Mouse (Mus musculus): ENCODE data around the gene Abtb2.

Gene Abtb2

DNA sequence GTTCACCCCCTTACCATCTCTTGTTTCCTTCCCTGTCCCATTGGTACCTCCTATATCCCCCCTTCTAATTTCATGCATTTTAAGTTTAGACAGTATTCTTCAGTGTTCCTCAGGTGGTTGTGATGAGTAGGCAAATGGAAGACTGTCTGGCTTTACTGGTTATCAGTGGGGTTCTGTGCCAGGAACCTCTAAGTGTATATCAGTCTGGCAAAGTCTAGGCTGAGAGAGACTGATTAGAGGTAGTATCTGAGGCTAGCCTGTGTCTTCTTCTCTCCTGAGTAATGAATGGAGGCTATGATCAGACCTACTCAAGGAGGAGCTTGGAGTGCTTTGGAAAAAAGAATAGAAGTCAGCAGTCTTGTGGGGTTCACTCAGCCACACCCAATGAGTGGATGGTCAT, 18.0 kb downstream of the Abtb2 start:
- DNase-seq (ENCODE audit: low spot score in 2 of 2): no peak

DNA sequence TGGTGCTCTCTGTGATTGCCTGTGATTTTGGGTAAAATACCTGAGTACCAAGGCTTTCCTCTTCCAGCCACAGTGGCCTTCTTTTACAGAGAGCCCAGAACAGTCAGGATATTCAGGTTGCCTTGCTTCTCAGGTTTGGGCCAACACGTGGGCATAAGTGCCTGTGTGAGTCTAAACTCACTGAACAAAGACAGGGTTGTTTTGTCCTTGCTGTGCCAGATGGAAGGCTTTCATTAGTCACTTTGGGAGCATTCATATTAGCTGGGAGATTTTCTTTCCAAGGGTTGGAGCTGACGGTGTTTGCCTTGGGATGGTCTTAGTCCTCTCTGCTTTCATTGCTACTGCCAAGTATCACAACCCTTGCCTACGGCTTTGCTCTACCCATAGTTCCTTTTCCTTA, 20.3 kb downstream of the Abtb2 start:
- DNase-seq (ENCODE audit: low spot score in 2 of 2): no peak

- DNase-seq (ENCODE audit: low spot score in 2 of 2): no peak
These were observed 22.7 kb downstream of the Abtb2 start for GRCm38 (mm10) chr2:103588776-103589175.

GRCm38 (mm10) chr2:103589400-103589799, 23.3 kb downstream of the Abtb2 start:
- no peak for DNase-seq (ENCODE audit: low spot score in 2 of 2)

DNA sequence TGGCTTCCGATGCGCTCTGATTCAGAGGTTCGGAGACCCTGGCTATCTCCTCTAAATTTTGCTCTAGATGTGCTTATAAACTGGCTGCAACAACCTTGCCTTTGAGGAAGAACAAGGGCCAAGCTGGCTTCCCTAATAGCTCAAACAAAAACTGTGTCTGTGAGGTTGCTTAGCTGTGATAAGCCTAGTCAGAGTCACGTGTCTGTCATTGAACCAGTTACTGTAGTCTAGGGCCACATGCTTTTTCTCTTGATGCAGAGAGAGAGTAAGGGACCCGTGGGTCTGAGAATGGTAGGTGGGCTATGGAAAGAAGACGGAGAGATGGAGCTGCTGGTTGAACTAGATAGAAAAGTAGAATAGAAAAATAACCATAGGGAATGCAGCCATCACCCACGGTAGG, 24.5 kb downstream of the Abtb2 start:
- no peak for DNase-seq (ENCODE audit: low spot score in 2 of 2)

GRCm38 (mm10) chr2:103591742-103592590, 25.9 kb downstream of the Abtb2 start:
- peak; percentile 50 to 65 for DNase-seq (ENCODE audit: low spot score in 2 of 2)

DNA sequence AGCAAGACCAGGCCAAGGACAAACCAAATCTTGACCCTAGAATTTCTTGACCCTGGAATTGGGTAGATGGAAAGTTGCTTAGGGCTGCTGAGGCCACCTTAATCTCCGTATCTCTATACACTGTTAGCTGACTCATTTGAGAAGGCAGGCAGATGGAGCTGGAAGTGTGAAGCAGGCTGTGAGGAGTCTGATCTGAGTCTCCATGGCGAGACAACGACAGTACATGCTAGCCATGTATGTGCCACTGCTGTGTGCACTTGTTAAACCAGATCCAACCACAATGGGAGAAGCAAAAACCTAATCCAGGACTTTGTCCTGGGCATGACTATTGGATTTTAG, 26.4 kb downstream of the Abtb2 start:
- no peak for DNase-seq (ENCODE audit: low spot score in 2 of 2)

GRCm38 (mm10) chr2:103594592-103595011, 28.5 kb downstream of the Abtb2 start:
- DNase-seq (ENCODE audit: low spot score in 2 of 2): no peak

GRCm38 (mm10) chr2:103595028-103595651, 29.0 kb downstream of the Abtb2 start:
- DNase-seq (ENCODE audit: low spot score in 2 of 2): no peak

- DNase-seq (ENCODE audit: low spot score in 2 of 2): no peak
These were observed 33.2 kb downstream of the Abtb2 start for GRCm38 (mm10) chr2:103599296-103599695.

DNA sequence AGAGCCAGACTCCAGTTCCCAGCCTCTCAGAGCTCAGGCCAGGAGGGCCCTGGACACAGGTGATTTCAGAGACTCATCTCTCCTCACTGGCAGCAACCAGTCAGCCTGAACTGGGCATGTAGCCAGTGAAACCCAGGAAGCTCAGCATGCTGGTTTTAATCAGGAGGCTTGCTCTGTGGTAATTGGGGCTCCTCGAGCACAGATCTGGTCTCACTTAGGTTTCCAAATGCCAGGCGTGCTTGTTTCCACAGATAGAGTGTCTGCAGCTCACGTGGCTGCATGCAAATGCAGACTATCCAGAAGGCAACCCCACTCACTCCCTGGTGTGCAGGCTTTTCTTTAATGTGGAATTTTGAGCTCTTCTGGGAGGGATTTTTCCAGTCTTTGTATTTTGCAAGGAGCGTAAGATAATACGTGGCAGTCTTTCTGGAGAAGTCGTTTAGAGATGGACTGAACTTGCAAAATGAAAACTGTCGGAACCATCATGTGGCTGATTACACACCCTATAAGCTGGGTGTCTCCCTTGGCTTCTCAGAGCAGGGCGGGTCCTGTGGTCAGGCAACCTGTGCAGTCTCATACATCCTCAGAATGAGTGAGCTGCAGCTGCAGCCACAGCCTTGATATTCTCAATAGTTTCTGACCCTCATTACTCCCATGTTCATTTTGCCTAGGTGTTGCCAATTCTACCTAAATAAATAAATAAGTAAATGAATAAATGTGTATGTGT, 34.2 kb downstream of the Abtb2 start:
- peak; percentile 55 to 69 for DNase-seq (ENCODE audit: low spot score in 2 of 2)

DNA sequence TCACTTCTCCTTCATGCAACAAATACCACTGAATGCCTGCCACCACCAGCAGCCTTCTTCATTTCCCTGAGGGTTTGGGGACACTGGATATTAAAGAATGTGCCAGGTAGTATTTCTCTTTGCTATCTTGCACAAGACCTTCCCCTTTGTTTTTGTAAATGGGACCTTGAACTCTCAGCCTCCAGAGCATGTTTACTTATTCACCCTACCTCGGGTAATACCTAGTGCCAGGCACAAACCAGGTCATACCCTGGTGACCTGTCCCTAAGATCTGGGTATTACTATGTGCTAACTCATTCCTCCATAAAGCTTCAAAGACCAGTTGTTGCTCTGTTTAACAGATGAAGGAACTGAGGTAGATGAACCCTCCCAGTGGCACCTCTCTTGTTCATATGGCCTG, 35.0 kb downstream of the Abtb2 start:
- DNase-seq (ENCODE audit: low spot score in 2 of 2): no peak

DNA sequence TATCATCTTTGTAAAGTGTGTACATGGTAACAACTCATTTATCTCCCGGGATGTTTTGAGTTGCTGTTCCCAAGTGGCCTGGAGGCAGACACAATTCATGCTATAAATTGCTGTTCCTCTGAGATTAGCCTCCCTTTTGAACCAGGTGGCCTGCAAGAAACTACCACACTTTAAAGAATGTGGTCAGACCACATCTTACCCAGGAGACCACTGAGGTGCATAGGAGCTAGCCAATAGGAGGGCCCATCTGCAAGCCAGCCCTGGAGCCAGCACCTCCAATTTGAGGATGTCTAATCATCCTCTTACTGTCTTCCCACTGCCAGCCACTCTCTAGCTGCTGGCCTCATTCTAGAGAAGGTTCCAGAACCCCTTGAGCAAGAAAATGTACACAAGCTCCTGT, 35.4 kb downstream of the Abtb2 start:
- no peak for DNase-seq (ENCODE audit: low spot score in 2 of 2)

- no peak for DNase-seq (ENCODE audit: low spot score in 2 of 2)
These were observed 37.1 kb downstream of the Abtb2 start for GRCm38 (mm10) chr2:103603209-103603608.

GRCm38 (mm10) chr2:103603869-103604268, 37.8 kb downstream of the Abtb2 start:
- no peak for DNase-seq (ENCODE audit: low spot score in 2 of 2)

DNA sequence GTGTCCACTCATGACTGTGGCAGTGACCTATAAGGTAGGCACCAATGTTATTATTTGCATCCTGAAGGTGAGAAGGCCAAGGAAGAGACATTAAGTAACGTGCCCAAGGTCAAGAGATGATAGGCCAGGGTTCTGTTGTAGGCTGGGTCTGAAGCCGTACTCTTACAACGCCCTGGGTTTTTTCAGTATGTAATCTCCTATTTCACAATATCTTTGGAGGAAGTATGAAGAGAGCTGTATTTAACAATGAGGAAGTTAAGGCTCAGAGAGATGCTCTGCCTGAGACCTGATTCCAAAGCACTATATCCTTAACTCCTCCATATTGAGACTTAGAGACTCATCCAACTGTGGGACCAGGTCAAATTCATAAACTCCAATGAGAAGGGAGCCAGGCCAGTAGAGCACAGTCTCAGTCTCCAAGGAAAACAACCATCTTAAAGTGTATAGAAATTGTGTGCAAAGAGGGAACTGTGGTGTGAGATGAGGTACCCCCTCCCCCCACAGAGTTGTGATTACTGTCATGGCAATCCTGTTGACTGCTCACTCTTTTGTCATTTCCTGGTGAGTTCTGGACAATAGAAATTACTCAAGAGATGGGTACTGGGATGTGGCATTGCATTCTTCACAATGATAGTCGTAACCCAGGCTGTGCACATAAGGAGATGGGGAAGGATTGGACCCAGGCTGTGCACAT, 39.8 kb downstream of the Abtb2 start:
- no peak for DNase-seq (ENCODE audit: low spot score in 2 of 2)

GRCm38 (mm10) chr2:103607926-103608325, 41.8 kb downstream of the Abtb2 start:
- DNase-seq (ENCODE audit: low spot score in 2 of 2): no peak

GRCm38 (mm10) chr2:103608947-103609346, 42.8 kb downstream of the Abtb2 start:
- no peak for DNase-seq (ENCODE audit: low spot score in 2 of 2)

DNA sequence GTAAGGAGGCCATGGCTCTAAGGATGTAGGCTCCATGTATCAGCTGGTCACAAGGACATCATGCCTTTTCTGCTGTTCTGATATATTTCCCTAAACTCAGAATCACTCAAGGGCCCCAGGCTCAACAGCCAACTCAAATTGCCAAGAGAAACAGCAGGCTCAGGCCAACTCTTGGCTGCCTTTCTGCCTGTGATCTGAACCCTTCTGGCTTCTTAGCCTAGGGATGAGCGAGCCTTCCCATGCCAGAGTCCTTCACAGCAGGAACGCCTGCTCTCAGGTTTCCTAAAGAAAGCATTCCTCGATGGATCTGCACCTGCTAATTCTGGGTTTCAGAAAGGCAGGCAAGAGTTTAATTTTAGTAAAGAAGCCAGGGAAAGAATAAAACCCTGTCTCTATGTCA, 43.4 kb downstream of the Abtb2 start:
- DNase-seq (ENCODE audit: low spot score in 2 of 2): no peak

- peak in 1 of 2 experiments; percentile 19 for DNase-seq (ENCODE audit: low spot score in 2 of 2)
These were observed 44.9 kb downstream of the Abtb2 start for GRCm38 (mm10) chr2:103610831-103611535.

DNA sequence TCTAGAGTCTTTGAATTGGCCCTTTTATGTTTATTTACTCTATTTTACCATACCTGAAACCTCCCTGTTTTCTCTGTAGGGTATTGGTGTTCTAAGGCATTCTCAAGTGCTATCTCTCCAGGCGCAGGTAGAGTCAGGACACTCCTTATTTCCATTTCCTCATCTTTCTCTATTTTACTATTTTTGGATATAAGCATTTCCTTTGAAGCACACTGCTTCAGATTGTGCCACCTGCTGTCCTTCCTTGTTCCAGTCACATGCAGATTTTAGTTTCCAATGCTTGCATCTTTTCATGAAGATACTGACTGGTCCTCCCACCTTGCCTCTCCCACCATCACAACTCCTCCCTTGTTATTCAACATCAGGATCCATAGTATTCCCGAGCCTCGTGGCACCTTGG, 47.8 kb downstream of the Abtb2 start:
- no peak for DNase-seq (ENCODE audit: low spot score in 2 of 2)

GRCm38 (mm10) chr2:103615028-103615427, 48.9 kb downstream of the Abtb2 start:
- DNase-seq (ENCODE audit: low spot score in 2 of 2): no peak

Data from frontal cortex, postnatal 36 days (tissue).